Mouse (Mus musculus): ENCODE measurements around the gene Haghl.

- TF ChIP-seq CTCF (IDR thresholded peaks at IDR 0.05; ENCODE audit: insufficient read depth, low read length) (no peak), POLR2A (IDR thresholded peaks at IDR 0.05; ENCODE audit: borderline replicate concordance, extremely low read depth, low read depth, low read length) (no peak)
Measured at GRCm38 (mm10) chr17:25765886-25766285, 19.6 kb downstream of the Haghl start.

Data from lung, adult 2 months (tissue).